Mouse (Mus musculus) neural tube, embryonic 11.5 days (tissue): ENCODE results near the gene Ugt1a6b. TPM values are rescaled to one million over a fixed set of nuclear protein-coding genes. Genes with fewer than 3 reads are reported as not detected.

ENCODE experiments used
- ATAC-seq: fragments of 200-750 bp; cut with Nextera tagmentation; 2 replicates; pipeline ENCODE4 v1.8.0; 2017; ENCODE audit warnings: moderate number of reproducible peaks, mild to moderate bottlenecking, moderate TSS enrichment, moderate library complexity; ENCODE audit not compliant: insufficient read depth, low FRiP score, low TSS enrichment
- DNase-seq: peaks from one replicate; pipeline ENCODE4 v3.0.0-alpha.2; 2015; ENCODE audit warnings: low spot score
- H3K27ac ChIP-seq: fragments of 300-500 bp; sonication (generic); 2 replicates; pipeline ENCODE4 v1.5.1; 2014; ENCODE audit warnings: low read depth, mild to moderate bottlenecking, low read length
- H3K27me3 ChIP-seq: fragments of 300-500 bp; sonication (generic); 2 replicates; pipeline ENCODE4 v1.6.1; 2014; ENCODE audit warnings: mild to moderate bottlenecking, low read length, mixed read lengths; ENCODE audit not compliant: control insufficient read depth, insufficient read depth
- H3K36me3 ChIP-seq: fragments of 300-500 bp; sonication (generic); 2 replicates; pipeline ENCODE4 v1.6.1; 2014; ENCODE audit warnings: mild to moderate bottlenecking, low read length, moderate library complexity, mixed read lengths; ENCODE audit not compliant: control insufficient read depth, insufficient read depth
- H3K4me1 ChIP-seq: fragments of 300-500 bp; sonication (generic); 2 replicates; pipeline ENCODE4 v1.6.1; 2014; ENCODE audit warnings: low read length, mixed read lengths; ENCODE audit not compliant: control insufficient read depth, insufficient read depth
- H3K4me2 ChIP-seq: fragments of 300-500 bp; sonication (generic); 2 replicates; pipeline ENCODE4 v1.6.1; 2014; ENCODE audit warnings: low read depth, mild to moderate bottlenecking, moderate library complexity
- H3K4me3 ChIP-seq: fragments of 300-500 bp; sonication (generic); 2 replicates; pipeline ENCODE4 v1.5.1; 2014; ENCODE audit warnings: low read depth, low read length
- H3K9ac ChIP-seq: fragments of 300-500 bp; sonication (generic); 2 replicates; pipeline ENCODE4 v1.6.1; 2014; ENCODE audit warnings: mild to moderate bottlenecking, low read length
- H3K9me3 ChIP-seq: fragments of 300-500 bp; sonication (generic); 2 replicates; pipeline ENCODE4 v1.6.1; 2016; ENCODE audit warnings: low read length; ENCODE audit not compliant: control insufficient read depth
- WGBS: fragments of 180-500 bp; shearing (Covaris S2); extraction: QIAGEN DNeasy Blood & Tissue Kit; methylation state at CpG from one replicate; pipeline ENCODE4 v1.1.7; 2014; 5-methylcytosine and 5-hydroxymethylcytosine counted together
- polyA plus RNA-seq: library from polyadenylated mRNA; unstranded; fragments of >200 nt; fragmentation: Nextera tagmentation; extraction: Ambion mirVana; gene quantifications from 2 replicates; pipeline ENCODE4 v1.2.1, GENCODE M21; 2014

Gene Ugt1a6b
- polyA plus RNA-seq, 1 experiment from 2014 or later: not detected

GRCm38 (mm10) chr1:88240579-88240978 is 137.5 kb downstream of the Ugt1a6b start:
- Histone ChIP-seq H3K9ac (no peak overlapping the region), H3K27me3 (no peaks in the 10 kb centered on the region), H3K27ac (no peak overlapping the region), H3K36me3 (0 out of 2 replicates have a peak, but pooled peaks cover 4% of the 10 kb centered on the region), H3K9me3 (peaks cover 93% of the 10 kb centered on the region), H3K4me1 (no peaks in the 10 kb centered on the region), H3K4me2 (no peak overlapping the region), H3K4me3 (no peak overlapping the region)
- no peak for ATAC-seq
- DNase-seq: no peak
- 75% methylated on average over 4 of the region's 4 CpGs for WGBS

DNA sequence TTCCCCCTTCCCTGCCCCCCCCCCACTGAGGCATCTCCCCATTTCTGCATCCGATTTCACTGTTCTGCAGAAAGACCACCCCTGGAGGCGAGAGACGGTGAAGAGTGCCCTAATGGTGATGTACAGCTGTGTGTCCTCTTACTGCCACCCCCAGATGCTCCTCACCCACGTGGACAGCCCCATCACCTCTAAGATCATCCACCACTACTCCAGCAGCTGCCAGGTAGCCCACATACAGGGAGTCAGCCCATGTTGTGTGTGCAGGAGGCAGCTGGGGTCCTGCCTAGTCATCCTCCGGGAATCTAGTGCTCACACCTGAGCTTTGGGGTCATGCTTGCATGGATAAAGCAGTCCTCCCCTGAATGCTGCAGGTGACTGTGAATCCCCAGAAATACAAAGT is 140.8 kb downstream of the Ugt1a6b start:
- H3K27ac ChIP-seq: no peak overlapping the region
- H3K4me2 ChIP-seq: no peak overlapping the region
- no peak for DNase-seq
- no peak overlapping the region for H3K9ac ChIP-seq
- H3K27me3 ChIP-seq: no peaks in the 10 kb centered on the region
- ATAC-seq: no peak
- peaks cover 97% of the 10 kb centered on the region for H3K9me3 ChIP-seq
- 0 out of 2 replicates have a peak, but pooled peaks cover 3% of the 10 kb centered on the region for H3K36me3 ChIP-seq
- no peaks in the 10 kb centered on the region for H3K4me1 ChIP-seq
- no peak overlapping the region for H3K4me3 ChIP-seq
- 65% methylated on average over 5 of the region's 5 CpGs for WGBS

GRCm38 (mm10) chr1:88245881-88246280 is 142.8 kb downstream of the Ugt1a6b start:
- Histone ChIP-seq H3K9me3 (peaks cover 97% of the 10 kb centered on the region), H3K9ac (no peak overlapping the region), H3K4me3 (no peak overlapping the region), H3K4me1 (no peaks in the 10 kb centered on the region), H3K36me3 (0 out of 2 replicates have a peak, but pooled peaks cover 2% of the 10 kb centered on the region), H3K27ac (no peak overlapping the region), H3K4me2 (no peak overlapping the region), H3K27me3 (no peaks in the 10 kb centered on the region)
- ATAC-seq (no peak), DNase-seq (no peak)
- 78% methylated on average over 6 of the region's 6 CpGs for WGBS

- Histone ChIP-seq H3K27me3 (no peaks in the 10 kb centered on the region), H3K9ac (no peak overlapping the region), H3K4me3 (no peak overlapping the region), H3K4me2 (no peak overlapping the region), H3K27ac (no peak overlapping the region), H3K36me3 (0 out of 2 replicates have a peak, but pooled peaks cover 2% of the 10 kb centered on the region), H3K4me1 (no peaks in the 10 kb centered on the region), H3K9me3 (peaks cover 97% of the 10 kb centered on the region)
- 48% methylated on average over 6 of the region's 6 CpGs for WGBS
- DNase-seq (no peak), ATAC-seq (no peak)
These were observed 143.3 kb downstream of the Ugt1a6b start for GRCm38 (mm10) chr1:88246386-88246785.

DNA sequence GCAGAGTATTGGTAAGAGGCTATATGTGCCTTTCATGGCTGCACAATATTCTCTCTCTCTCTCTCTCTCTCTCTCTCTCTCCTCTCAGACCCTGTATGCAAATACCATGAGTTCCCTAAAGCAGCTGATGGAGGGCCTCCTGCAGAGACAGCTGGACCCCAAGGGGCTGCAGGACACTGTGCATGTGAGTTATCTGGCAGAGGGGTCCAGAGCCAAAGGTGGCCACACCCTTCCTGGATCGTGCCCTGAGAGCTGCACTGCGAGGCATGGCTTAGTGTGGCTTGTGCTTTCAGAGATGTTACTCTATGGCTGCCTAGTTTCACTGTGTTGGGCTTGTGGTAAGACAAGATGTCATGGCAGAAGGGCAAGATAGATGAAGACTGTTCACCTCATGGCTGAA is 144.6 kb downstream of the Ugt1a6b start:
- no peaks in the 10 kb centered on the region for H3K4me1 ChIP-seq
- WGBS: 56% methylated on average over 2 of the region's 2 CpGs
- no peak for DNase-seq
- ATAC-seq: no peak
- no peak overlapping the region for H3K9ac ChIP-seq
- H3K27me3 ChIP-seq: no peaks in the 10 kb centered on the region
- H3K36me3 ChIP-seq: 0 out of 2 replicates have a peak, but pooled peaks cover 2% of the 10 kb centered on the region
- peaks cover 96% of the 10 kb centered on the region for H3K9me3 ChIP-seq
- H3K27ac ChIP-seq: no peak overlapping the region
- no peak overlapping the region for H3K4me2 ChIP-seq
- no peak overlapping the region for H3K4me3 ChIP-seq

- Histone ChIP-seq H3K36me3 (0 out of 2 replicates have a peak, but pooled peaks cover 2% of the 10 kb centered on the region), H3K4me2 (no peak overlapping the region), H3K9me3 (peaks cover 95% of the 10 kb centered on the region), H3K27ac (no peak overlapping the region), H3K27me3 (no peaks in the 10 kb centered on the region), H3K4me3 (no peak overlapping the region), H3K9ac (no peak overlapping the region), H3K4me1 (no peaks in the 10 kb centered on the region)
- ATAC-seq (no peak), DNase-seq (no peak)
- WGBS: 72% methylated on average over 4 of the region's 4 CpGs
These were observed 145.6 kb downstream of the Ugt1a6b start for GRCm38 (mm10) chr1:88248658-88249057.

- H3K4me3 ChIP-seq: no peak overlapping the region
- no peaks in the 10 kb centered on the region for H3K4me1 ChIP-seq
These were observed 146.5 kb downstream of the Ugt1a6b start for GRCm38 (mm10) chr1:88249596-88249995.

DNA sequence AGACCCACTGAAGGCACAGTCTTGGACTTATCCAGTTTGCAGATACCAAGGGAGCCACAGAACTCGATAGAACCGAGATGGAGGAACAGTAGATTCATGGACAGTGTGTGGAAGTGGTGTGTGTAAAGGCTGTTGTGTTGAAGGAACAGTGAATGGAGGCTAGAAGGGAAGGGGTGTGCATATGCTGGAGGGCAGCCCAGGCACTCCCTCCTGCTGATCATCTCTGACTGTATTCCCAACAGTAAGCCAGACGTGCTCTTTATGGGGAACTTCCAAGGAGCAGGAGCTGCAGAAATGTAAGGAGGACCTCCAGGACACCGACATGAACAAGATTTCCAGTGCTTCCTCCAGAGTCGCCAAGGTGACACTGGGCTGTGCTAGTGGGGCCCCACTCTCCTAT is 147.0 kb downstream of the Ugt1a6b start:
- Histone ChIP-seq H3K27me3 (no peaks in the 10 kb centered on the region), H3K36me3 (no peaks in the 10 kb centered on the region), H3K4me3 (no peak overlapping the region), H3K4me1 (no peaks in the 10 kb centered on the region), H3K9me3 (peaks cover 96% of the 10 kb centered on the region), H3K4me2 (no peak overlapping the region), H3K9ac (no peak overlapping the region), H3K27ac (no peak overlapping the region)
- WGBS: 81% methylated on average over 5 of the region's 5 CpGs
- no peak for DNase-seq
- ATAC-seq: no peak

More at GRCm38 (mm10) chr1:88249596-88249995, 146.5 kb downstream of the Ugt1a6b start:
- WGBS: 82% methylated on average over 7 of the region's 7 CpGs
- Histone ChIP-seq H3K27me3 (no peaks in the 10 kb centered on the region), H3K9me3 (peaks cover 96% of the 10 kb centered on the region), H3K27ac (no peak overlapping the region), H3K9ac (no peak overlapping the region), H3K4me2 (no peak overlapping the region), H3K36me3 (0 out of 2 replicates have a peak, but pooled peaks cover 2% of the 10 kb centered on the region)
- DNase-seq: no peak
- no peak for ATAC-seq

DNA sequence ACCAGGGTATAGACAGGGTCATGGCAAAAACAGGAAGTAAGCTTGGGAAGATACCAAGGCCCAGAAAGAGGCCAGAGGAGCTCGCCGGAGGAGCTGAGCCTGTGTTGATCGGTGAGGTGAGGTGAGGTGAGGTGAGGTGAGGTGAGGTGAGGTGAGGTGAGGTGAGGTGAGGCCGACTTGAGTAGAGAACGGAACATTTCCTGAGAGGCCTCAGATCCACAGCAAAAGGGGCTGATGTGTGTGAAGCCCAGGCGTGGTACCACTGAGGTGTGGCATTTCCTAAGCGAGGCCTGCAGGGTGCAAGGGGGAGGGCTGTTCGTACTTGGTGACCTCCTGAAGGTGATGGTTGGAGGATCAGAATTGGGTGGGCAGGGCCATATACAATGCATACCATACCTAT is 150.1 kb downstream of the Ugt1a6b start:
- Histone ChIP-seq H3K27ac (no peak overlapping the region), H3K9me3 (peaks cover 97% of the 10 kb centered on the region), H3K4me1 (no peaks in the 10 kb centered on the region), H3K36me3 (no peaks in the 10 kb centered on the region), H3K27me3 (no peaks in the 10 kb centered on the region), H3K4me2 (no peak overlapping the region), H3K9ac (no peak overlapping the region), H3K4me3 (no peak overlapping the region)
- DNase-seq: no peak
- 76% methylated on average over 8 of the region's 8 CpGs for WGBS
- ATAC-seq: no peak
